Mouse (Mus musculus): Measurements from ENCODE around the gene Mfap3l. TPM values are rescaled to one million over a fixed set of nuclear protein-coding genes. Genes with fewer than 3 reads are reported as not detected.
"Not testable (repeated sequence)": the region's sequence is repeated elsewhere in the genome, so short reads cannot be mapped to it uniquely, and the experiment has no call there.

Gene Mfap3l
- total RNA-seq, 4 experiments from 2014 or later, result 2.7 to 4.5 (median 3.6) TPM

DNA sequence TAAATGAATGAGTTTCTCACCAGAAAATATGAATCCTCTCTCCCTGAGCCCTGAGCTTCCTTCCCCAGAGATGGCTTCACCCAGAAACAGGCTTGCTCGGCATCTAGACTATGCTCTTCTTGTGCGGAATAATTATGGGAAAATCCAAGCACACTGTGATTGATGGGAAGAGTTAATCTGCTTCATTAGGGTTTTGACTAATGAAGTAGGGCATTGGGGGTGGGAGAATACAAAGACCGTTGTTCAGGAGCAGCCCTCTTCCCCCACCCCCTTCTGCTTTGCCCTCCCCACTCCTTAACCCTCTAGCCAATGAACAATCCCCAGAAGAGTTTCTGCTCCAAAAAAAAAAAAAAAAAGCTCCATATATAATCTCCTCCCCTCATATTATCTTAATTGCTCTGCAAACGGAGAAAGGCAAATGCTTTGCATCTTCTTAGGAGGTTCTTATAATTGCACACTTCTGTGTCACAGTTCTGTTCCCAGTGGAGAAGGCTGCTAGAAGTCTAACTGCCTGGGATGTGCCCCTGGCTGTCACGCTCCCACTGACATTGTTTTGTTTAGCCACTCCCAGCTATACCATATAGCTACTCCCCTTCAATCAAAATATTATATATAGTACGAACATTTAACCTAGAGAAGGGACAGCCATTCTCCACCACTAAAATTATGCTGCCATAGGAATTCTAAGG, 24.9 kb downstream of the Mfap3l start:
- no peak for DNase-seq

DNA sequence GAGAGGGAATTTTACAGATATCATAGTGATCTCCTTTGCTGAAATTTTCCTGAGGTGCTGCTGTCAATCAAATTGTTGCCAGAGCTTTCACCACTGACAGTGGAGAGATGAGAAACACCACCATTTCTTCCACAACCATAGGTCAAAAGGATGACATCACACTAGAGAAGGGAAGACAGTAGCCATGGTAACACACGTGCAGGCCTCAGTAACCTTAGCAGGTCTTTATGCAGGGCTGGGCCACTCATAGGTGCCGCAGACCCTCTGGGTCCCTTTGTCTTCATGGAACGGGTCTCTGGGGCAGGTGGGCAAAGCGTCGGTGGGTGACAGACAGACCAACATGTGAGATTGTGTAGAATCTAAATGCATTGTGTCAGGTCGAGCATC, 25.5 kb downstream of the Mfap3l start:
- DNase-seq, result no peak

DNA sequence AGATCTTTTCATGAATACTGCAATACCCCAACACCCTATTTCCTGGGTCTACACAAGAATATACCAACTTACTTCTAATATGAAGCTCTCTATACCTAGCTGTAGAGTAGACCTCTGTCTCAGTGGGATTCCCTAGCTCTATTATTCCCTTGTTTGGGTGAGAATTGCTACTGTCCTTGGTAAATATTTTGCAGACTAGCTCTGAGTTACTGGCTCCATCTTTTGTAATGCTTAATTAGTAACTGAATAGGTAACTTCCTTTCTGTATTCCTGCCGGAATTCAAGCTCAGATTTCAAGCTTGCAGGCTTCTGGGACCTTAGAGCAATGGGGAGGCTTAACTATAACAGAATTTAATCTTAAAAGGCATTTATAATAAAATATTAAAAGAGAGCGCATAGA, 26.1 kb downstream of the Mfap3l start:
- DNase-seq, result not testable (repeated sequence)

DNA sequence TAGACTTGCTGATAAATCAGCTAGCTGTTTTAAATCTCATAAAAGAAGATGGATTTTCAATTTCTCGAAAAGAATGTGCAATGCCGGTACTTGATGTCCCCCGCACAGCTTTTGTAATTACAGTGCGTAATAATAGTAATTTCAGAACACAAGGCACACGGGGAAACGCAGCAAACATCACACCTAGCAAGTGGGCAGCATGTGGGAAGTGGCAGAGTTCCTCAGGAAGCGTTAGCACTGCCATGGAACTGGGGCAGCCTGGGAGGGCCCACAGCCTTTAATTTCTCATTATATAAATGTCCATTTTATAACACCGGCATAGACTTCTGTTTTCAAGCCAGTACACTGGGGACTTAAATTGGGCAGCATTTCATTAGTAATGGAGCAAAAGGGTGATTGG, 27.1 kb downstream of the Mfap3l start:
- no peak for DNase-seq

DNA sequence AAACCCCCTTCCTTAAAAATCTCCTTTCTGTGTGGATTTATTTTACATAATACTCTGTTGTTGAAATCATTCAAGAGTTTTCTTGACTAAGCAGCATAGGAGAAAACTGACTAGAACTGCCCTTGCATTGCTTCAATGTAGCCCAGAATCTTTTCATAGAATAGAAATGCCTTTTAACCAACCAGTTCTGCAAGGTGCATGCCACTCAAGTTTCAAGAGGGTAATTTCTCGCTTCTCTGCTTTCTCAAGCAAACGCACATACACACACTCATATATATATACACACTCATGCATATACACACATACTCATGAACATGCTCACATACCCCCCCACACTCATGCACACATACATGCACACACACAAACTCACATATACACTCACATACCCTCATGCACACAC, 28.6 kb downstream of the Mfap3l start:
- DNase-seq, result no peak

DNA sequence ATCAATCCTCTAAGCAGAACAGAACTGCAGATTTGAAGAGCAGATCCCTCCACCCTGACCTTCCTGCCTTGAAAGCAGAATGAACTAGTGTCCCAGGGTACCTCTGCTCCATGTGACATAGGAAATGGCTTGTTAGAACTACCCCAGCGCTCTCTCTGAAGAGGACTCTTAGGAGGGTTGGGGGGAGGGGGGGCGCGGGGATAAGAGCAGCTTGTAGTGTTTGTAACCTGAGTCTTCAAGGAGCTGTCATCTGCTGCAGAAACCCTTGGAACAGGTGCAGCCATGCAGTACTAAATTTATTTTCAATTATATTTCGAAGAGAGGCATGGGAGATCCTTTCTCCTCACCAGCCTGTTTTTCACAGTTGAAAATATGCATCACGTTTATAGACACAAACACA, 30.9 kb downstream of the Mfap3l start:
- DNase-seq, result no peak

DNA sequence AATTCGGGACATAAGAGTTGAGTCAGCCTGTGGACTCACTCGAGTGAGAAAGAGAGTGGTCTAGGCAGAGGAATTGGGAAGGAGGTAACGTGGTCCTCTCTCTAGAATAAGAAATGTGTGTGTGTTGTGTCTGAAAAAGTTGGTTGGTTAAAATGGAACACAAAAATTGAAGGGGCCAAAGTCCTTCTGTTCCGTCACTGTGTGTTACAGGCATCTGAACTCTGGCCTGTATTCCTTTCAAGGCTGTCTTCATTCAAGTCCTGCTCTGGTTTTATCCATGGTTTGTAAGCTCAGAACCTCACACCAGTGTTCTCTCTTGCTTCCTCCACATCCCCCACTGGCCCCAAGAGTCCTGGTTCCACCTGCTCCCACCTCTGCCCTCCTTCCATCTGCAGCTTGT, 33.2 kb downstream of the Mfap3l start:
- no peak for DNase-seq

DNA sequence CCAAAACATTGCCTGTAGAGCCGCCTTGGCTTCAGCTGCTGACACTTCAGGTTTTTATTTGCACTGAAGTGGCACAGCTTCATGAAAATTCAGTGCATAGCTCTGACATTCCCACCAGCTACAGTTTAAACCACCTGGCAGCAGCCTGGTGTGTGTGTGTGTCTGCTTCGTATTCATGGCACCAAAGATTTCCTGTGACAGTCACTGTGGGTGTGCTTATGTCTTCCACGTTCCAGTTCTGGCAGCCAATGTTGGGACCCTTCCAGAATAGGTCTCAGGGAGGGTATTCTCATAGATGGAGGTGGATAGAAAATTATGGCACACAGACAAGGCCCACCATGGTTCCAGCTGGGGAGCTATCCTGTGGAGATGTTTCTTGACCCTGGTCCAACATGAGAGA, 34.2 kb downstream of the Mfap3l start:
- no peak for DNase-seq

DNA sequence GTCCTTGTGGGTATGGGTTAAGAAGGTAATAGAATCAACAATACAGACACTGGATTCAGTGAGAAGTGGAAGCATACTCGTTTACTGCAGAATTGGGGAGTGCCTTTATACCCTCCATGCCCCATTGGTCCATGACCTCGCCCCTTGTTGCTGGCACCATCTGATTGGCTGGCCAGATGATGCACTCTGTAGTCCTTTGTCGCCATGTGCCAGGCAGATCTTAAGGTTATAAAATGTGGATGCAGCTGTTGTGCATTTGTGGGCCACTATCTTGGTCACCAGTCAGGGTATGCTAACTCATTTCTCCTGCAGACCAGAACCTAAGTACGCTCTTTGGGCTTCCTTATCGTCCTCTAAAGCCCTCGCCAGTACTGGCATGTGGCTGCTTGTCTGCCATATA, 46.0 kb downstream of the Mfap3l start:
- no peak for DNase-seq

DNA sequence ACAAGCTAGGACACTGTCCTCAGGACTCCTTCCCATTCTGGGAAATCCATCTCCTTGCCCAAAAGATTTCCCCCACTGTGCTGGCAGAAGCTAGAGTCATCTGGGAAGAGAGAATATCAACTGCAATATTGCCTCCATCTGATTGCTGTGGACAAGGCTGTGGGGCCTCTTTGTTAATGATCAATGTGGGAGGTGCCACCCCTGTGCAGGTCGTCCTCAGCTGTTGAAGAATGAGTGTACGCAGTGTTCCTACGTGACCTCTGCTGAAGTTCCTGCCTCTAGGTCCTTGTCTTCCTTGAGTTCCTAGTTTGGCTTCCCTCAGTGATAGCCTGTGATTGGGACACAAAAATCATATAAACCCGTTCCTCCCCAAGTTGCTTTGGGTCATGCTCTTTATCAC, 49.2 kb downstream of the Mfap3l start:
- DNase-seq, result no peak

DNA sequence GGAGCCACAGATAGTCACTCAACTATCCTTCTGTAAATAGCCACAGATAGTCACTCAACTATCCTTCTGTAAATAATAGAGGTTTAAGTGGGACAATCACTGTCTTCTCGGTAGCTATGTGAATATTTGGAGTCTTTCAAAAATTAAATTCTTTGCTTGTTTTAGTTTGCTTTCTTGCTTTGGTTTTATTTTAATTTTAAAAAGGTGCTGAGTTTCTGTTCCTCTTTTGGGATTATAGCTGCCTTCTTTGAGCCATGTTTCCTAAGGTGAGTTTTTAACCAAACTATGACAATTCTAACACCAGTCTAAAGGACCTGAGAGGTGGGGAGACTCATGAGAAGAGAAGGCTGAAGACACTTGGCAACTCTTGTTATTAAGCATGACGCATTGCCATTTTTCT, 49.7 kb downstream of the Mfap3l start:
- DNase-seq, result no peak

DNA sequence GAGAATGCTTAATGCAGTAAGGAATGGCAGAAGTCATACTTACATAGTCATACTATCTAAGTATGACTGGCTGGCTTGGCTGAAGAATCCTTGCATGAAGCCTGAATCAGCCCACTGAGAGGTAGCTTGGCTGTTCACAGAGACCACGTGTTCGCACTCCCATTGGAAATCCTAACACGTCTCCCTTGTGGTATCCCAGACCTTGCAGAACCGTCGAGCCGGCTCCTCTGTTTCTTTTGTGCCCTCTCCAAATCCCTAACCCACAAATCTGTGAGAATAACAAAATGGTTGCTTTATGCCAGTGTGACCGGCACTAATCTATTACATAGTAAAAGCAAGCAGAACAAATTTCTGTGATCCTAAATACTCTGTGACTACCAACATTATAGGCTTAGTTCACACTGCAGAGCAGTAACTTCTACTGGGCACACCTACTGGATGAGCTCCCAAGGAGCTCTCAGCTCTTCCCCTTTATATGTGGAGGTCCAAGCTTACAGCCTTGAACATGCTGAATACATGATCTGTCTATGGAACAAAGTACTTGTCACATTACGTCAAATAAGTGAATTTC, 79.0 kb downstream of the Mfap3l start:
- no peak for DNase-seq

DNA sequence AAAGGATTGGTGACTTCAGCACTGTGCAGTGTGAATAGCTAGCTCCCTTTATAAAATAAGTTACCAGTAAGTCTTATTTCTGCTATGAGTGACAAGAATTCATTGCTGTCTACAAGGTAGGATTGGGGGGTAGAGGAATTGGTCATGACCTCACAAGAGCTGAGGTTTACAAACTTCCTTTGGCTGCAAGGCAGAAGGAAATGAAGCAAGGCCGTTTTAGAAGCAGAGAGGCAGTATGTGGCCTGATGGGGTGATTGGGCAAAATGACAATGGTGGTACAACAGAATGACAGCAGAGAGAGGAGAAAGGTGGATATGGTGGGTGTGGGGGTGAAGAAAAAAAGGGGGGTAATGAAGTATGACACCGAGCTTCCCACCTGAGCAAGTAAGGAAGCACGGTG, 82.1 kb downstream of the Mfap3l start:
- DNase-seq, result no peak

DNA sequence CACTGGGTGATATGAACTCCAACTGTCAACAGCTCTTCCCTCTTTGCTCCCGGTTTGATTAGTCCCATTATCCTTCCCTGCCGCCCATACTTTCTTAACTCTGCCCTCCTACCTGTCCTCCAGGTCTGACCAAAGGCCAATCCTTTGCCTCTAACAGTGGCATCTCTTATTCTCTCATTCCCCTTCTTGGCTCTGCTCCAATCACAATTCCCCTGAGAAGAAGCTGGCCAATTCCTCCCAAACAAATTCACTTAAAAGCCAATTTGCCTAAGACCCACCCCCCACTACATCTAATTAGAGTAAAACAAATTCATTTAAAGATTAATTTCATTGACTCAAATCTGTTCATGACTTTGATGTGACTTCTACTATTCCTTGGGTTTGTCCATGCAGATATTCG, 86.1 kb downstream of the Mfap3l start:
- no peak for DNase-seq

Other genes with a start within 250 kb of the Mfap3l start
- gene Gm10283, start 129.6 kb upstream of the Mfap3l start, total RNA-seq (2022), result not detected
- not detected for gene Aadat, start 126.9 kb upstream of the Mfap3l start, total RNA-seq (2022)

Data from adrenal gland, adult 8-10 months (tissue).